Mouse (Mus musculus) layer of hippocampus, adult 6 months (tissue): ENCODE results near the gene Tas2r106. TPM values are rescaled to one million over a fixed set of nuclear protein-coding genes. Genes with fewer than 3 reads are reported as not detected.

ENCODE experiments used
- long read RNA-seq, 2 experiments: library from polyadenylated mRNA; unstranded; transcript quantifications; one replicate each; pipeline ENCODE4 v2.0.0; 2019 to 2020
- polyA plus RNA-seq: library from polyadenylated mRNA; unstranded; fragments of <200 nt; fragmentation: Nextera tagmentation; gene quantifications from 2 replicates; pipeline ENCODE4 v1.2.3, GENCODE M21; 2021

Gene Tas2r106
- not detected in 2 replicates for polyA plus RNA-seq
- long read RNA-seq, experiment 1 = 0 reads
- long read RNA-seq, experiment 2 = 0 reads

GRCm38 (mm10) chr6:131678786-131679185 lies at the start of gene Tas2r106:
Gene Tas2r106, minus strand, starts transcription at chr6:131678886.

GRCm38 (mm10) chr6:131689963-131690362 lies 11.3 kb upstream of the Tas2r106 start, which contains the start of gene Tas2r114:
Gene Tas2r114, minus strand, starts transcription at chr6:131690063.

DNA sequence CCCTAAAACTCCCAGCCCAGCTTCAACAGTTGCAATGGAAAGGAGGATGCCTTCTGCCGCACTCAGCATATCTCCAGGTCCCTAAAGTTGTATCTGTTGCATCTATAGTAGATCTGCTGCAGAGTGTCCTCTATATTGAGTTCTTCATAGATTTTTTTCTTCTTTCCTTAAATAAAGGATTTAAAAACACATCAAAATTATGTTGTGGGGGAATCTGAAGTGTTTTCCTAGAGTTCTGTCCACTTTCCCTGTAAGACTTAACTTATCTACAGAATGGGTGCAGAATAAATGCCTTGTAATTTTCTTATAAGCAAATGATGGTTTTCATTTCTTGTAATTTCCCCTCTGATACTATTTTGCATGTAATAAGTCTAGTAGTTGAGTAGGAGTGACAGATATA lies 8.7 kb upstream of the Tas2r106 start, which contains the start of gene Tas2r105:
Gene Tas2r105 (minus strand): TSS at position 101 of the 400 bp plus-strand sequence.

GRCm38 (mm10) chr6:131685644-131686043 lies 7.0 kb upstream of the Tas2r106 start, which contains the start of gene Tas2r104:
Gene Tas2r104, minus strand, starts transcription at chr6:131685744.

GRCm38 (mm10) chr6:131660049-131660448 lies 18.6 kb downstream of the Tas2r106 start, which contains the start of gene Tas2r107:
Gene Tas2r107, minus strand, starts transcription at chr6:131660149.

DNA sequence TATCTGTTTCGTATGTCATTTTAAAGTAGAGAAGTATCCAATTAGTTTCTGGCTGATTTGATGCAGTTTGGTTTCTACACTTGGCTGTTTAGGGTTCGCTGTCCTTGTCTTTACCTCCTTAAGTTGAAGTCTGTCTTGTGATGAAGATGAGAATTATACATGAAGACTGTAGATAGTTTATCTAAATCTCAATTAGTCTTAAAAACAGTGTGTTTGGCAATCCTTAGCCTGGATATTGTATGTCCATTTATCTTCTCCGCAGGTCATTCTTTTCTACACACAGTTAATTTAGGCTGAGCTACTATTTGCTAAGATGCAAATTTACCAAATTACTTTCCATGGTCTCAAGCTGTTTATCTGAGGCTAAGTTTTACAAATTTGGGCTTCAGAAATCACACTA lies 47.9 kb downstream of the Tas2r106 start, which contains the start of gene Tas2r130:
Gene Tas2r130 (minus strand): TSS at position 101 of the 400 bp plus-strand sequence.

Other genes with a start within 250 kb of the Tas2r106 start
- gene 5430401F13Rik, start 192.5 kb downstream of the Tas2r106 start, polyA plus RNA-seq = not detected in 2 replicates
- gene Gm6619, start 192.5 kb downstream of the Tas2r106 start, polyA plus RNA-seq = not detected in 2 replicates
- gene Tas2r130, start 48.0 kb downstream of the Tas2r106 start, polyA plus RNA-seq = not detected in 2 replicates
- gene Tas2r107, start 18.7 kb downstream of the Tas2r106 start, polyA plus RNA-seq = not detected in 2 replicates
- gene Tas2r104, start 6.9 kb upstream of the Tas2r106 start, polyA plus RNA-seq = not detected in 2 replicates
- not detected in 2 replicates for gene Tas2r105, start 8.6 kb upstream of the Tas2r106 start, polyA plus RNA-seq
- not detected in 2 replicates for gene Tas2r114, start 11.2 kb upstream of the Tas2r106 start, polyA plus RNA-seq